Mouse (Mus musculus): ENCODE measurements at regions not wholly inside any gene's neighbourhood (a gene's known extent, or its start where the extent isn't known, plus 50 kb on each side); places are given as distances from the start of the nearest gene placed in this dataset.

DNA sequence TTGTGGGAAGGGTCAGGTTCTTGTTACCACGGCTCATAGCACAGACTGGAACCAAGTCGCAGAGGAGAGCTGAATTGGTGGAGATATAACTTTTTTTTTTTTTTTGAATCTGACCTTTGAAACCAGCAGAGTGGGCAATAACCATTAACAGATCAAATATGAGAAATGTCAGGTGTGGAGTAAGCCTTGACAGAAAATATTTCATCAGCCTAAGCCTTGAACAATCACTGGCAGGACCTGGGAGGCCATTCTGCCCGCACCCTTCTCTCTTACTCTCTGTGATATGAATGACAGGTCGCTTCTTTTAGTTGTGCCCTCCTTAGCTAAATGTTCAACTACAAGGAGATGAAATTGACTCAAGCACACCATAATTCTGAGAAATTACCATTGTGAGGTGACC lies 714.1 kb upstream of the Adgrl2 start:
- no peak for TF ChIP-seq CTCF (IDR thresholded peaks at IDR 0.05; ENCODE audit: low read depth, low read length)
- TF ChIP-seq EP300 (IDR thresholded peaks at IDR 0.05; ENCODE audit: insufficient read depth, low read depth, low read length): no peak
- no peak for TF ChIP-seq POLR2A (IDR thresholded peaks at IDR 0.05; ENCODE audit: insufficient read depth, low read length)
